Mouse (Mus musculus) cerebellum, adult 2 months (tissue): ENCODE results near the gene Hao1.

ENCODE experiments used
- CTCF ChIP-seq: fragments of 200-500 bp; IDR thresholded peaks from 2 replicates; pipeline ENCODE4 v1.5.1; 2011; ENCODE audit warnings: low read depth, mild to moderate bottlenecking, control low read depth, low read length, moderate library complexity, borderline replicate concordance; ENCODE audit not compliant: insufficient read depth
- POLR2A ChIP-seq: fragments of 200-500 bp; IDR thresholded peaks from 2 replicates; pipeline ENCODE4 v1.6.1; 2011; ENCODE audit warnings: low read length, control low read depth, borderline replicate concordance; ENCODE audit not compliant: insufficient read depth

GRCm38 (mm10) chr2:134544321-134545065, 9.7 kb downstream of the Hao1 start:
- TF ChIP-seq CTCF (no peak), POLR2A (no peak)
